Mouse (Mus musculus): ENCODE data around the gene Samhd1. TPM values are rescaled to one million over a fixed set of nuclear protein-coding genes. Genes with fewer than 3 reads are reported as not detected.

The Samhd1 gene
- polyA plus RNA-seq, 1 experiment from 2014 or later: 14.9 TPM

GRCm38 (mm10) chr2:157052448-157052847, 82.6 kb downstream of the Samhd1 start:
- Histone ChIP-seq H3K27ac (ENCODE audit: low read length) (no peak overlapping the region), H3K4me3 (ENCODE audit: low read depth, low read length) (no peak overlapping the region), H3K27me3 (ENCODE audit: control insufficient read depth, insufficient read depth, low read depth, low read length) (no peaks in the 10 kb centered on the region), H3K9ac (ENCODE audit: low read depth, low read length) (no peak overlapping the region), H3K36me3 (ENCODE audit: control insufficient read depth, insufficient read depth) (no peaks in the 10 kb centered on the region), H3K9me3 (replicated peaks; ENCODE audit: control insufficient read depth, low read length) (no peaks in the 10 kb centered on the region), H3K4me2 (ENCODE audit: low read depth, low read length) (no peak overlapping the region), H3K4me1 (ENCODE audit: control insufficient read depth, low read depth, low read length) (no peaks in the 10 kb centered on the region)
- 65% methylated on average over 8 of the region's 8 CpGs for WGBS (ENCODE audit: insufficient replicate concordance)
- ATAC-seq (ENCODE audit: low read depth): no peak

- H3K4me1 ChIP-seq (ENCODE audit: control insufficient read depth, low read depth, low read length): no peaks in the 10 kb centered on the region
- 78% methylated on average over 8 of the region's 8 CpGs for WGBS (ENCODE audit: insufficient replicate concordance)
- H3K27me3 ChIP-seq (ENCODE audit: control insufficient read depth, insufficient read depth, low read depth, low read length): no peaks in the 10 kb centered on the region
- no peak for ATAC-seq (ENCODE audit: low read depth)
- no peak overlapping the region for H3K4me3 ChIP-seq (ENCODE audit: low read depth, low read length)
- H3K27ac ChIP-seq (ENCODE audit: low read length): no peak overlapping the region
- H3K36me3 ChIP-seq (ENCODE audit: control insufficient read depth, insufficient read depth): no peaks in the 10 kb centered on the region
- no peak overlapping the region for H3K4me2 ChIP-seq (ENCODE audit: low read depth, low read length)
- H3K9ac ChIP-seq (ENCODE audit: low read depth, low read length): no peak overlapping the region
- H3K9me3 ChIP-seq (replicated peaks; ENCODE audit: control insufficient read depth, low read length): no peaks in the 10 kb centered on the region
Measured at GRCm38 (mm10) chr2:157049831-157050243, 85.2 kb downstream of the Samhd1 start.

GRCm38 (mm10) chr2:157048395-157049181, 86.5 kb downstream of the Samhd1 start:
- H3K9ac ChIP-seq (ENCODE audit: low read depth, low read length): no peak overlapping the region
- H3K4me2 ChIP-seq (ENCODE audit: low read depth, low read length): no peak overlapping the region
- WGBS (ENCODE audit: insufficient replicate concordance): 68% methylated on average over 13 of the region's 13 CpGs
- H3K9me3 ChIP-seq (replicated peaks; ENCODE audit: control insufficient read depth, low read length): no peaks in the 10 kb centered on the region
- no peaks in the 10 kb centered on the region for H3K27me3 ChIP-seq (ENCODE audit: control insufficient read depth, insufficient read depth, low read depth, low read length)
- H3K27ac ChIP-seq (ENCODE audit: low read length): no peak overlapping the region
- no peak for ATAC-seq (ENCODE audit: low read depth)
- no peaks in the 10 kb centered on the region for H3K4me1 ChIP-seq (ENCODE audit: control insufficient read depth, low read depth, low read length)
- H3K4me3 ChIP-seq (ENCODE audit: low read depth, low read length): no peak overlapping the region
- H3K36me3 ChIP-seq (ENCODE audit: control insufficient read depth, insufficient read depth): no peaks in the 10 kb centered on the region

Other genes starting within 250 kb of the Samhd1 start
- 1.5 and 1.7 TPM in 2 replicates for gene Sla2, start 248.1 kb downstream of the Samhd1 start, polyA plus RNA-seq (2015; fragmentation: Nextera tagmentation; extraction: Ambion mirVana)
- 30.8 and 32.6 TPM in 2 replicates for gene Ndrg3, start 143.2 kb downstream of the Samhd1 start, polyA plus RNA-seq (2015; fragmentation: Nextera tagmentation; extraction: Ambion mirVana)
- gene Dsn1, start 128.1 kb downstream of the Samhd1 start, polyA plus RNA-seq (2015; fragmentation: Nextera tagmentation; extraction: Ambion mirVana): 26.7 and 28.0 TPM in 2 replicates
- gene Soga1, start 56.0 kb downstream of the Samhd1 start, polyA plus RNA-seq (2015; fragmentation: Nextera tagmentation; extraction: Ambion mirVana): 1.4 and 1.8 TPM in 2 replicates
- not detected in 2 replicates for gene Tldc2, start 48.2 kb downstream of the Samhd1 start, polyA plus RNA-seq (2015; fragmentation: Nextera tagmentation; extraction: Ambion mirVana)
- 17.0 and 18.2 TPM in 2 replicates for gene Rbl1, start 69.3 kb upstream of the Samhd1 start, polyA plus RNA-seq (2015; fragmentation: Nextera tagmentation; extraction: Ambion mirVana)
- gene Rpn2, start 143.8 kb upstream of the Samhd1 start, polyA plus RNA-seq (2015; fragmentation: Nextera tagmentation; extraction: Ambion mirVana): 165 and 168 TPM in 2 replicates
- gene Mroh8, start 144.3 kb upstream of the Samhd1 start, polyA plus RNA-seq (2015; fragmentation: Nextera tagmentation; extraction: Ambion mirVana): 0.21 and 0.25 TPM in 2 replicates
- gene Ghrh, start 212.2 kb upstream of the Samhd1 start, polyA plus RNA-seq (2015; fragmentation: Nextera tagmentation; extraction: Ambion mirVana): not detected in 2 replicates
- 20.1 and 20.5 TPM in 2 replicates for gene Manbal, start 232.3 kb upstream of the Samhd1 start, polyA plus RNA-seq (2015; fragmentation: Nextera tagmentation; extraction: Ambion mirVana)